Mouse (Mus musculus) cerebral cortex, adult 2 months (tissue): Measurements from ENCODE around the gene Id2.

Experiments used
- WGBS: fragments of 180-500 bp; shearing (Covaris S2); methylation state at CpG from one replicate; pipeline ENCODE4 v1.1.7; 2018; 5-methylcytosine and 5-hydroxymethylcytosine counted together

The Id2 gene

DNA sequence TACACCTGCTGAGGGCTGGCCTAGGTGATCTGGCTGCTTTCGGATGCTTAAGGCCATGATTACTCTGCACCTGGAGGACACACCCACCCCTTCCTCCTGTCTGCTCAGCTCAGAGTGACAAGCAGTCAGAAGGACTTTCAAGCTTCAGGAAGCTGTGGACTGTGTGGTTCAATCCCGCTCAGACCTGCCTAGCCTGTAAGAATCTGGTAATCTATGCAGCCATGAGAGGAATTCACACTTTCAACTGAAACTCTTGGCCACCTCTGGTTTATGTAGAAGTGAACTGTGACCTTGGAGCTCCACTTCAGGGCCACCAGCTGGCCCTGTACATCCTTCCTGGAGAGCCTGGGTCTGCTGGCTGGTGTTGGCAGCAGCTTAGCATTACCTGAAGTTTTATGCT is 11.9 kb upstream of the Id2 start:
- 97% methylated on average over 2 of the region's 2 CpGs for WGBS

DNA sequence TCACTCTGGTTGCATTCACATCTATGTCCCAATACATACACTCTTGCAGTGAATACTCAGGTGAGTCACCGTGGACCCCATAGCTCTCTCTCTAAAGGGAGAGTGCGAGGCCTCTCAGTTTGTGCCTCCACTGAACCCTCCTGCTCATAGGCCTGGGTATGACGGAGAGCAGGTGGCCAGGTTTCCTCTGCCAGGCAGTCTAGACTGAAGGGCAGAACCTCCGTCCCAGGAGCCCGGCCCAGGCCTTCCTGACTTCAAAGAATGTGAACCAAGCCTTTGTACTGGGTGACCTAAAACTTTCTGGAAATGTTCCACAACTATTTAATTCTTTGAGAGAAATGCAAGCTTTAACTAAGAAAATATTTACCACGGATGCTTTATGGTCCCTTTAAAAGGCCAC is 7.0 kb upstream of the Id2 start:
- WGBS = 75% methylated on average over 6 of the region's 6 CpGs

DNA sequence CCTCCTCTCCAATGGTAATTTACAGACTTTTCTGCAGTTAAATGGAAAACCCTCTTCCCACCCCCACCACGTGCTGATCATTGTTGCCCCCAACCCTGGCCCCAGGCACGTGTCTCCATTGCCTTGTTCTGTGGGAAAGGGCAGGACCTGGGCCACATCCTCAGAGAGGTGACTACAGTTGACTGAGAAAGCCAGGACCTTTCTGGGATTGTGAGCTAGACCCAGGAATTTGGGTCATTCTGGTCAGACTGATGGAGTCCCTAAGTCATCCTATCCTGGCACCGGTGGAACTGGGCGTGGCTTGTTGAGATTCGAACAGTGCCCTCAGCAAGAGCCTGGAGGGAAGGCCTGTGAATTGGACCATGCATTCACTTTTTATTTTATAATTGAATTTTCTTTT is 4.4 kb upstream of the Id2 start:
- 48% methylated on average over 5 of the region's 5 CpGs for WGBS

DNA sequence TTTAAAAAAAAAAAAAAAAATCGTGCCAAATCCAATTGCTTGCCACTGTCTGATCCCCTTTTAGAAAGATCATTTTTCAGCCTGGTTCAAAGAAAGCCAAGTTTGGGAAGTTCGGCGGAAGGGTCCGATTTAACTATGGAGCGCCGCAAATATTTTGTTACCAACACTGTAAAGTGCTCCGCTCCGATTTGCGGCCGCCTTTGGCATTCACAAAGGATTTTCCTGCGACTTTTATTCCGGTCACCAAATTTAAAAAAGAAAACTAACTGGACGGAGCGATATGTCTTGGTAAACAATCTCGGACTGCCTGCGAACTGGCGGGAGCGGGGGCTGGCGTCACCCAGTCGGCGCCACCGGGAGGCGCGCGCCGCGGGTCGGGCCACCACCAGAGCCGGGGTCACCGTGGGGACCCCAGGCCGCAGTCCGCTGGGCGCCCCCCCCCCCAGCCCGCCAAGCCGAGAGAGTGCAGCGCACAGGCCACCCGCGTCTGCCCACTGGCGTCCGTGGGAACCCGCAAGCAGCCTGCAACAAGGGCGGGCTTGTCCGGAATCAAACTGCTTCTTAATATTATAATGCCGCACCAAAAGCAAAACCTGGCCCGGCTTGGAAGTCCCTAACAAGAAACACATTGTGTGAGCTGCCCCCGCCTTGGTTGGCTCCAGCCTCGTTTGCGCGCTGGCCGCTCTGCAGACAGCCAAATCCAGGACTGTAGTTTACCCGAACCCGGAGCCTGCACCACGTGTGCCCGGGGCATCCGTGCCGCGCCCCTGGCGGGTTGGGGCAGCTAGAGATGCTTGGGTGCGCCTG is 3.7 kb upstream of the Id2 start:
- WGBS = 1% methylated on average over 55 of the region's 59 CpGs

DNA sequence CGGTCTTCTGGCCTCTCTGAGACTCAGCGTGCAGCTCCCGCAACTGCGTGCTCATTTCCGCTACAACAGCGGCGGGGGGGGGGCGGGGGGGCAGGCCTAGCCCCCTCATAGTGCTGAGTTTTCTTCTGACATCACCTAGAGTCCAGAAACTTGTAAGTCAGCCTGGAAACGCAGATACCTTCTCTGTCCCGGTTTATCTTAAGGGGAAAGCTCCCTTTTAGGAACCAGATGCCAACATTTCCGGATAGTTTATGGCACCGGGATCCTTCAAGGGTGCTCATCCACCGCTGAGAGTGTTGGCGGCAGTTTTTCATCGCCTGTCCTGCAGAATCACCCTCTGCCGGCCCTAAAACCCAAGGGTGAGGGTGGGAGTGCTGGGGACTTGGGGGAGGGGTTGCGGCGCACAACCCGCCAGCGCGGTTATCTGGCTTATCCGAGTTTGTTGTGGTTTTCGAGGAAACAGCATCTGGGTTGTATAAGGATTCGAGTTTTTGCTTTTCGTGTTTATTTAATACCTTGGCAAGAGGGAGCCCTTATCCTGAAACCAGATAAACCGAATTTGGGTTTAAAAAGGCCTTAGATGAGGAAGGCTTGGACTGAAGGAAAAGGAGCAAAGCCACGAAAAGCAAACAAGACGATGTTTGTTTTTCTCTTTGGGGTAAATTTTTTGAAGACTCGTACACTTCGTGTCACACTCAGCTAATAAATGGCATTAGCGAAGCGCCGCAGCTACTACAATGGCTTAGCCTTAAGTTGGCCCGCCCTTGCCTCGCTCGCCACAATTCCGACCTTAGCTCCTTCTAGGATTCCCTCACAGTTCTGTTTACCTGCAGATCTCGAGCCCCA is 2.8 kb upstream of the Id2 start:
- under 1% methylated on average over 38 of the region's 38 CpGs for WGBS

DNA sequence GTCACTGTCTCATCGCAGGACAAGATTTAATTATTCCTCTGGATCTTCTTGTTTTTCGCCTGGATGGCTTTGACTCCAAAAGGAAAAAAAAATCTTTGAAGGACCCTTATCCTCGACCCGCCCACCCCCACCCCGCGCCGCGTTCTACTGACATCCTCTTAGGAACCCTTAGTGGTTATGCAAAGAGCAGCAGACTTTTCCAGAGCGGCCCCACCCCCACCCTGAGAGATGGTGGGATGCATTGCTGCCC is 2.3 kb upstream of the Id2 start:
- WGBS = under 1% methylated on average over 9 of the region's 9 CpGs

DNA sequence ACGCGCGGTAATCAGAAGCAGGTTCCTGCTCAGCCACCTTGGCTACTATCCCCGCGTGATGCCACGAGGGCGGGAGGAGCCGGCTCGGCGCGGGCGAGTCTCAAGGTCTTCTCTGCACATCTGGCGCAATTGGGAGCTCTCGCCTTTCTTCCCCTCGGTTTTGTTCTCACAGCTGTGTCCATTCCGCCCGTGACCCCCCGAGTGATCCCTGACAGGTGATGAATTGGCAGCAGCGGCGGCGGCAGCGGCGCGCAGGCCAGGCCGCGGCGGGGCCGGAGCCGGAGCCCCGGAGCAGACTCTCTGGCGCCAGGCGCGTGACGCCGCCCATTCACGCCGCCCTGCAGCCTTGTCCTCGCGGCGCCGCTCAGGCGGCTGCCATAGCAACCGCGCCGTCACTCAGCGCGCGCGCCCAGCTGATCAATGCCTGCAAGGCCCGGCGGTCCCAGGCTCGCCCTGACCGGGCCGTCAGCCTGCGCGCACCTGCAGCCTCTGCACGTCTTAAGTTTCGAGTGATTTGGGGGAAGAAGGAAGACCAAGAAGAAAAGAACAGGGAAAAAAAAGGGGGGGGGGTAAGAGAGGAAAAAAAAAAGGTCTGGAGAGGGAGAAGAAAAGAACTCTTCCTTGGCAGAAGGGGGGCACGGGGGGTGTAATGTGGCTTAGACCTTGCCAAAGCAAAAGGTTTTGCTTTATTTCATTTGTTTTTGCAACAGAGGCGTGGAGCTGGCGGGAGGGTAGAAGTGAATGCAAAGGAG is 1.8 kb upstream of the Id2 start:
- WGBS = under 1% methylated on average over 61 of the region's 61 CpGs

DNA sequence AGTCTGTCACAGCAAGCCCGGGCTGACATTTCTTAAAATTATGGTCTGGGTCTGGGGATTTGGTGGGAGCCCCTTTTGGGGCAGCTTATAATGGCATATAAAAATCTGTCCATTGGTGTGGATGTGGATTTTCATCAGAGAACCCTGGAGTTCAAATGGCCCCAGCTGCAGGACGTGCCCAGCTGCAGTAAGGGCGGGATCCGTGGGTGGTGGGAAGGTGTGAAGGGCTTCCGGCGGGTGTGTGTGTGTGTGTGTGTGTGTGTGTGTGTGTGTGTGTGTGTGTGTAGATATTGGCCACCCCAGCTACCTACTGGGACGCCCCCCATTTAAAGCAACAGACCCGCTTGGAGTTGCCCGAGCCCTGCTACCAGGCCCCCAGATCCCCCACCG is 1.2 kb upstream of the Id2 start:
- 2% methylated on average over 10 of the region's 10 CpGs for WGBS

DNA sequence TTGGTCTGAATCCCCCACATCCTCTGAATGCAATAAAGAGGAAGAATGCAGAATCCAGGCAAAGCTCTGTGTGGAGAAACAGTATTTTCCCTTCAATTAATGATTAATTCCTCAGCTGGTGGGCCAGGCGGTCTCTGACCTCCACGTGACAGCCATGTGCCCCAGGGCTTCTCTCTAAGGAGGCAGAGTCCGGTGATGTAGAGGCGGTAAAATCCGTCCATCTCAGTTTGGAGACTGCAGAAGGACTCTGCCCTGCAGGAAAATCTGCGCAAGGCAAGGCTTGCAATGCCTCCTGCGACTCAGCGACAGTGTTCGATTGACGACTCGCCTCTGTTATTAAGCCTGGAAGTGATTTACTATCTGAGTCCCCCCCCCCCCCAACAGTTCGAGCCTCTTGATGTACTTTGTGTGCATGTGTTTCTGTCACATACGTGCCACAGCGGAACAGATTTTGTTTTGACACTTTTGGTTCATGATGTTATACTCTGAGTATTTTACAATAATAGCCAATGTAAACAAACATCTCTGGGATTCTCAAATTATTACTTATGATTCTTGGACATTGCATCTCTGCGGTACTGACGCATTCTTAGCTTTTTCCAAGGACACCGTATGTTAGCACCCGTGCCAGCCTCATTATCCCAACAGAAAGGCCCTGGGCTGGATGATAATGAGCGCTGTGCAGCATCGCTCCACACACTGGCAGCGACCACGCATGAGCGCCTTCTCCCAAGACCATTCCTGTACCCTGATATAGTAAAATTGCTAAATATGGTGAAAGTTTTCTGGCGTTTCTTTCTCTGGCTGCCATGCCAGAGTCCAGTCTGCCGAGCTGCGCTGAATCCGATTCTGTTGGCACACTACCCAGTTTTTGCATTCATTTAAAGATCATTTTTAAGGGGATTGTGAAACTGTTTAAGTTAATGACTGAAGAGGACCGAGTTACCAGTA is 545 bp upstream of the Id2 start:
- 19% methylated on average over 28 of the region's 28 CpGs for WGBS

DNA sequence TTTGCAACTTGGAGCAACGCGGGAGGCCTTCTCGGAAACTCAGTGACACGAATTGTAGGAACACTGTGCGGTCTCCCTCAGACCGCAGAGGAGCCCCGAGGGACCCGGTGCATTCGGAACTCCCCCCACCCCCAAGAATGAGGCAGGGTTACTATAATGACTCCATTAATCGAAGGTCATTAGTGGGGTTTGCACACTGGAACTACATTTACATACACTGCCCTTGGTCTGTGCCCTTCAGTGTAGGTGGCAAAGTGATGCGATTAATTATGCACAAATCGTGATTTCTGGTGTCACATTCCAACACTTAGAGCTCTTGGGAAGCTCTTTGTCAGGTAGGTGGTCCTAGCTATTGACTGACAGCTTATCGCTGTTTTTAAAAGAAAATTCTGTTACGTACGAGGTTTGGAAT is 294 bp downstream of the Id2 start:
- 10% methylated on average over 15 of the region's 15 CpGs for WGBS

DNA sequence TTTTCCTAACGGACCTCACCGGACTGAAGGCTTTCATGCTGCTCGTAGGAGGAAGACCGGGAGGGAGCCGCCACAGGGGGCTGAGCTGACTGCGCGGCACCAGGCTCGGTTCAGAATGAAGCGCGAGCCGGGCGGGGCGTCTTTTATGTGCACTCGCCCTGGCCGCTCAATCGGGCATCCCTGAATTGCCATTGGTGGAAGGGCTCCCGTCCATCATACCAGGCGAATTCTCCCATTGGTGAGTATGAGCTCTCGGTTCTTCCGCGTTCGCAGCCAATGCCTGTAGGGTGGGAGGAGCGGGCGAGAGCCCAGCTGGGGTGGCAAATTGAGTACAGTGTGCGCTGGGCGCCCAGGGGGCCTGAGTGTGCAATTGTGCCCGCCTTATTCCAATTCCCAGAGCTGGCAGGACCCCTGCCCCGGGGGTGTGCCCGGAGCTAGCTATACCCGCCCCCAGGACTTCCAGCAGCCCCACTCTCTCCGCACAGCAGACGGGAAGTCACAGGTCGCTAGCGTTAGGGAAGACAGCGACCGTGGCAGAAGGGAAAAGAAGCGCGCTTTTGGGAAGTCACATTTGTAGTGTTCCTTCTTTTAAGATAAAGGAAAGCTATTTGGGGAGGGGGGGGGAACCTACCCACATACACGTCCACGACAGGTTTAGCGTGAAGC is 833 bp downstream of the Id2 start:
- under 1% methylated on average over 41 of the region's 41 CpGs for WGBS

DNA sequence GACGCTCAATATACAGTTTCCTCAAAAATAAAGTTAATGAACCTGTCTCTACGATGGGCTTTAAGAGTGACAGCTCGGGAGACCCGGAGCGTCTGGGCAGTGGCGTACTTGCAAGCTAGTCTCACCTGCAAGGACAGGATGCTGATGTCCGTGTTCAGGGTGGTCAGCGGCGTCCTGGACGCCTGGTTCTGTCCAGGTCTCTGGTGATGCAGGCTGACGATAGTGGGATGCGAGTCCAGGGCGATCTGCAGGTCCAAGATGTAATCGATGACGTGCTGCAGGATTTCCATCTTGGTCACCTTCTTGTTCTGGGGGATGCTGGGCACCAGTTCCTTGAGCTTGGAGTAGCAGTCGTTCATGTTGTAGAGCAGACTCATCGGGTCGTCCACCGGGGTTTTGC is 1.4 kb downstream of the Id2 start:
- under 1% methylated on average over 19 of the region's 19 CpGs for WGBS

DNA sequence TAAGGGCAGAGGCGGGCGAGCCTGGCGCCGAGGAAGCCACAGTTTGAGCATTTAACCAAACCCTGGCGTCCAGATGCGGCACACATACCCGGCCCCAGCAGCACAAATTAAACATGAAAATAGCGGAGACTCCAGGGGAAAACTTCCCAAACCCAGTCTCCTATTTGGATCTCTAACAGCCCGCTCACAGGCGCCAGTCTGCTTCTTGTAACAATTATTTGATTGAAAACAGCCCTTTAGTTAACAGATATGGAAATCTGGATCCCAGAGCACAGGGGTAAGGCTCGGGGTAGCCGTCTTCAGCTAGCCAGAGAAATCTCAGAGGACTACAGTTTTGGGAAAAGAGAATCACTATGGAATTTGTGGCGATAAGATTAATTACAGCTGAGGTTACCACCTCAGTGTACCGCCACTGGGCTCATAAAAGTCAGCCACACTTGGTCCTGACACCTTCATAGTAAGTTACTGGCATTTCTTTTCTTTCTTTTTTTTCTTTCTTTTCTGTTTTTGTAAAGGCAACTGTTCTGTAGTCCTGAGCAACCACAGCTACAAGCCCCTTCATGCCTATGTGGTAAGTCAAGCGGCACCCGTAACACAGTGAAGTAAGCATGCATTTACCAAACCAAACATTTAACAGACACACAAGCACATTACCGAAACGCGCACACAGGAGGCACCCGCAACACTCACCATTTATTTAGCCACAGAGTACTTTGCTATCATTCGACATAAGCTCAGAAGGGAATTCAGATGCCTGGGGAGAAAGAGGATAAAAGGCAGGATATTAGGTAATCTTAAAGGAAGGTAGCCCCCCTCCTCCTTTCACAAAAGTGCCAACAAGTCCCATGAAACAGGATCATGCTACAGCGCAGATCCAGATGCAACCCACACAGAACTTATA is 2.1 kb downstream of the Id2 start:
- WGBS = 3% methylated on average over 22 of the region's 22 CpGs

DNA sequence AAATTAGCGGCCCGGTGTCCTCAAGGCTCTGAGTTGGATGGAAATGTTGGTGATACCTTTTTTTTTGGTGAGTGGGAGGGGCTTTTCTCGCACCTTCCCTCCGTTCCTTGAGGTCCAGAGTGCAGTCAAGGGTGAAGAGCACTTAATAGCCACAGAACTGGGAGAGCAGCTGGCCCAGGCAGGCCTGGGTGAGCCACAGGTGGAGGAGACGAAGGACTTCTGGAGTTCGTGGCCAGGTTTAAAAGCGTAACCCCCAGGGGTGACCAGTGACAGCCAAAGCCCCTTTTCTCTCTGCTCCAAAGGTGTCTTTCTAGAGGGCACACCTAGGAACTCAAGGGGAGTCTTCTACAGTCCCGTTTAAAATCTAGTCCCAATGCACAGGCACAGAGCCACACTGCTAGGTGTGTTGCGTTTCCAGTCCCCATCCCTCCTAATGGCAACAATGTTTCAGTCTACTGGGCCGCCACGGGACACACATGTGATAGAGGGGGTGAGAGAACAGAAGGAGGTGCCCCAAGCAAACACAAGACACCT is 3.6 kb downstream of the Id2 start:
- WGBS = 23% methylated on average over 11 of the region's 11 CpGs

DNA sequence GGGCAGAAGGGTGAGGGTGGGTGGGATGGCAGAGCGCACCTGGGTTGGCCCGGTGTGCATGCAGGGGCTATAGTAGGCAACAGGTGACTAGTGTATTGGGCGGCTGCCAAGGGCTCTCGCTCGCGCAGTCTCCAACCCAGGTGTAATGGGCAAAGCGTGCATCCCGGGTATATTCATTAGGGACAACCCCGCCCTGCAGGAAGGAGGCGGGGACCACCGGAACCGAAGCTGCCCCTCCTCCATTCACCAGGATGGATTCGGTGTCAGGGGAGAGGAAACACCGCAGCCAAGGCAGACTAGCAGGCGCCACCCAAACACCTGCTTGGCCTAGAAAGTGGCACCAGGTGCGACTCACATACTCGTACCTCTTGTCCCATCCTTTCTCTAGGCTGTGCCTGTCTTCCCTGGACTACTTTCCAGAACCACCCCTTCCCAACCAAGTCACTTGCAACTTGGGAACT is 4.2 kb downstream of the Id2 start:
- WGBS = 5% methylated on average over 17 of the region's 17 CpGs

DNA sequence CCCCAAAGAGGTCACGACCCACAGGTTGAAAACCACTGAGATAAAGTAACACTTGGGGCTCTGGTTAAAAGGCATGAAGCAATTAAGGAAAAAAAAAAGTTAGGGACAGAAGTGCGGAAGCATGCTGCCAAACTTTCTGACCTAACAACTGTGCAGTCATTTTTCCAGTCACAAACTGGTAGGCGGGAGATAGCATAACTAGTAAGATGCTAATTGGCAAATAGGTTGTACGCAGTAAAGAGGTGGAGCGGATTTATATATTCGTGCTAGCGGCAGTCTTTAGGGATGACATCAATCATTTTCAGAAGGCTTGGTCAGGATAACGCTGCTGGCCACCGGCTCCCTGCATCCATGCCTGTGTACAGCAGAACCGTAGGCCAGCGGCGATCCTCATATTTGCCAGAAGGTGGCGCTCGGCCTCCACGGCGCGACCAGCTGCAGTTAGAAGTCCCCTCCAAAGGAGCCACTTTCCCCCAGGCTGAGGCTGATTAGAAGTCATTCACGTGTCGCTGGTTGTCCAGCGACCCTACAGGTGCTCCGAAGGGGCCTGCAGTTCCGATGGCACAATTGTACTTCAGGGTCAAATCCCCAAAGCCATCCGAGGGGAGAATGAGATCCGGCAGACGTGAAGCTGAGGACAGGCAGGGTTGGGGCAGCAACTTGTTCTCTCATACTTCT is 4.8 kb downstream of the Id2 start:
- WGBS = 8% methylated on average over 25 of the region's 25 CpGs

DNA sequence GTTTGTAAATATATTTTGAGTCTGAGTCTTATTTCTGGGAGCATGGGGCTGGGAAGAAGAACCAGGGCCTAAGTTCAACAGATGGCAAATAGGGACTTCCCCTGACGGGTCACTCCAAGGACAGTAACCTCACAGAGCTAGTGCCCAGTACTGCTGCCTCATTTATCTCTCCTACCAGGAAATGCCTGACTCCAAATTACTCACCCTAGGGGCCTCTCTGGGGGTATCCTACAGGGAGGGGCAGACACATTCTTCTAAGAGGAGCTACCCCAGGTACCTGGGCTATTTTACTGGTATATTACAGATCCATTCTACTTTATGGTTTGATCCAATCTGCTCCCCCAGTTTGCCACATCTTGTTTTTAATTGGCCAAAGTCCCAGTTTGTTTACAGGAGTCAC is 7.5 kb downstream of the Id2 start:
- WGBS = 96% methylated on average over 1 of the region's 1 CpGs

DNA sequence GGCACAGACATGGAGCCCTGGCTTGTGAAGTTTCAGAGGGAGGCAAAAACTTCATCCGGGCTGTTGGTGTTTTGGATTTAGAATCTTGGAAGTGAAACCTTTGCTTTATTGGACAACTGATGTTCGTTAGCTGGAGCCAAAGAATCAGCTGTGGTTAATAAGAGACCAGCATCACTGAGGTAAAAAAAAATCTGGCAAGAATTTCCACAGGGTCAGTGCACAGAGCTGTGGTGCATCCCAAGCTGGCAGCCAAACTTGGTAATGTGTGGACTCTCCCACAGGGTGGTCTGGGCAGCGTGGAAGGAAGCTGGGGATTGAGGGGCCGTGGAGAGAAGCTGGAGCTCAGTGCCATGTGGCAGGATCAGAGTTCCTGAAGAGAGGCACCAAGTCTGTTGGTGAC is 10.0 kb downstream of the Id2 start:
- 66% methylated on average over 4 of the region's 4 CpGs for WGBS
